Mouse (Mus musculus) E14TG2a.4 (cell line): ENCODE measurements around the gene Msrb3.

Source experiments
- CTCF ChIP-seq: conservative IDR thresholded peaks from 2 replicates; pipeline ENCODE4 v1.5.1; 2014; ENCODE audit warnings: low read length
- POU5F1 ChIP-seq: IDR thresholded peaks from 2 replicates; pipeline ENCODE4 v1.6.1; 2014; ENCODE audit warnings: low read length, borderline replicate concordance

DNA sequence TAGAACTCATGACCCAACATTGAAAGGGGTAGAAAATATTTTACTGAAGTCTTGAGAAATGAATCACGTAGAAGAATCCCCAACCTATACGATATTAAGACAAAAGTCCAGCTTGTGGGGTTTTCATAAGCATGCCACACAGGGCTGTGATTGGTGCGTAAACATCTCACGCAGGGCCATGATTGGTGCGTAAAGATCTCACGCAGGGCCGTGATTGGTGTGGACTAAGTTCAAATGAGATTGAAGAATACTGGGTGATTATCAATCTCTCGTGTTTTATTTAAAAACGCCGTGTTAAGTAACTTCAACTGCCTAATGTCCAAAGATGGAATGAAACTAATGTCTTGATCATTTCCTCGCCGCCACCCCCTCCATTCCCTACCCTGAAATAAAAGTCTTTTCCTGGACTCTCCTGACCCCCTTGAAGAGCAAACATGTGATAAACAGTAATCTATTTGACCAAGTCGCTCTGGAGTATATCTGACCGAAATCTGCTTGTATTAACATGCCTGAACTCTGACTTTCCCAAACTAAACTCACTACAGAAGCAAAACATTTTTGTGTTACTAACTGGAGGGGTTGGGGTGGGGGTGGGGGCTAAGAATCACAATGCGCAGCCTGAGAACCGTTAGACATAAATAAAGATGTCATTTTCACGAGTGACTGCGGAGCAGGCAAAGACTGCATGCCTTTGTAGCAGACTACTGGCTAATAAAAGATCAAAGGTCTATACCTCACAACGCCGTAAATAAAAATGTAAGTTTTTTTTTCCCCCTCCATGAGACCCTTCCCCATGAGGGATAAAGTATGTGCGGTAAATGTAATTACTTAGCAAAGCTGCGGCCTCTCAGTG, 27.0 kb downstream of the Msrb3 start:
- no peak for TF ChIP-seq CTCF
- TF ChIP-seq POU5F1: no peak
